Mouse (Mus musculus) A20 (cell line): Measurements from ENCODE around the gene F11.

Experiments used
- DNase-seq: peaks from one replicate; pipeline ENCODE4 v3.0.0-alpha.2; 2011; ENCODE audit warnings: low read depth, low spot score

Gene F11

DNA sequence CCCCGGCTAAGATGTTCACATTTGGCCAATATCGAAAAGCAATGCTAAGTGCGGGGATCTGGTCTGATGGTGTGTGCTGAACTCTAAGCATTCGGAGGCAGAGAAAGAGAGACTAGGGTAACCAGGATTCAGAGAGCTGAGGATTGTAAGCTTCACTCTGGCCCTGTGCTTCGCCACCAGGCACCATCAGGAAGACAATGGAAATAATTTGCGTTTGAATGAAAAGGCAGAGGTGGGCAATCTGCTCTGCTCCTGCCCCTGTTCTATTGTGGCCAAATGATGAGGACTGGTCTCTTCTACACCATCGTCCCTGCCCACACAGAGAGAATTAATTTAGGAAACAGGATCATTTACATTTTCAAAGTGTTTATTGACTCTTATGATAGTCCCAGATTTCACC, 15.5 kb downstream of the F11 start:
- no peak for DNase-seq

DNA sequence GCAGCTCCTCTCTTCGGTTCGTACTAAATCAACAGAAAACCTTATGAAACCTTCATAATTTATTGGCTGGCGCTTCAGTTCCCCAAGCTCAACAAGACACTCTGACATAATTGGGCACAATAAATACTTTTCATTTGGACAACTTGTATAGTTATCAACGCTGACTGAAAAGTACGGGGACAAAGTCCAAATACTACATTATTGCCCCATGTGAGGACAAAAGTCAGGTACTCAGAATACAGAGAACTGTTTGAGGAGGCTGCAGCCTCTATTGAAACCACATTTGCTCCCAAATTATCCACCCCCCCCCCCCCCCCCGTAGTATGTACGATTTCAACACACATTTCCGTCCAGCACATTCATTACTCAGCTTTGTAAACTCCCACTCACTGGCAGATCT, 22.5 kb downstream of the F11 start:
- no peak for DNase-seq

DNA sequence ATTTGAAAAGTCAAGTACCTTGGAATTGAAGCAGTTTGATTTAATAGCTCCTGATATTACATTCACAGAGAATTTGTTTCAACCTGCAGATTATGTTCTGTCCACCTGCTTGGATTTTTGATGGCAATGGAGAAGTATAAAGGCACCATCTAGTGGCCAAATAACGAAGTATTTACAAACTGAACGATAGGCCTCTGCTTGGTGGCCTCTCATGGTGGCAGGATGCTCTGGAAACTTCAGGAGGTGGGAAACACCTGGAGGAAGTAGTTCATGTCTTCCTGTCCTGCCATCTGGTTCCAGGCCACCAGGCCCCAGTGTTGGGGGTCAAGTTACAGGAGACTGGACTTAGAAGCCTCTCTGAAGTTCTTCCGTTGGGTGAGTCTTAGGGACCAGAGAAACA, 23.5 kb downstream of the F11 start:
- DNase-seq, result peak; percentile 15

DNA sequence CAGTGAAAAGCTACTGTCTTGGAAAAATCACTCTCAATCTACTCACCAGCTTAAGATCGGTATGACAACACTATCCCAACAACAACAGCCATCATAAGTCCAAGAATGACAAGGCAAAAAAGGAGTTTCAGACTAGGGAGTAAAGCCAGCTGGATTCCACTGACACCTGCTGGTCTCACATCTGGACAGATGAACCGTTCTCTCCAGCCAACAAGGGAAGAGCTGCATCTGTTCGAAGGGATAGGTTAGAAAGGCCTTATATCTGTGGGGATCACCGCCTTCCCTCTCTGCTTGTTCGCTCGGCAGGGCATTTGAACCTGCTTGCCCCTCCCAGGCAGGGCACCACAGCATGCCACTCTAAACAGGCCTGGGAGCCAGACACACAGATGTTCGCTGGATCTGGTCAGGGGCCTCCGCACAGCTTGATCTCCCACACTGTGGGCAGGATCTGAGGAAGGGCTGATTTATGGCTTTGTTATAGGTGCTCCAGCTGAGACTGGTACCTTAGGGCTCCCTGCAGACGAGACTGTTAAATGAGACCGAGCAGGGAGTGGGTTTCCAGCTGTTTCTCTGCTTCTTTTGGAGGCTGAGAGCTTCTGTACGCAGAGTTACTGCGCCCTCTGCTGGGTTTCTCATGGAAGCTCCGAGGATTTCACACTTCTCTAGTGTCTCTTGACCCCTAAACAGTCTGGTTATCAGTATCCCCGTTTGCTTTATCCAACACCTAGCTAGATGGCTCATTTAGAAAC, 25.5 kb downstream of the F11 start:
- DNase-seq, result peak; percentile 28

DNA sequence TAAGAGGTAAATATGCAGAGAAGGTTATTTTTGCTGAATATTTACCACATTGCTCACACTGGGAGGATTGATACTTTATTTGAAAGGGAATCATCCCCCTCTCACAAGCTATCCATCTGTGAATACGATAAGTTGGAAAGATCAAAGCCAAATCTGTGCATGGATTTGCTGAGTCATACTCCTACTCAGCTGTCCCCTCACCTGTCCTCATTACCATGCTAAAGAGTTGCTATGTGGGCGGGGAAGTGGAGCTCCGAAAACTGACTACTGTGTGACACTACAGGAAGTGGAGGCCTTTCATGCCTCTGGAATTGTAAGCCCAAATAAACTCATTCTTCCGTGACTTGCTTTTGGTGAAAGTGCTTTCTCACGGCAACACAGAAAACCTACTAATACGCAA, 26.6 kb downstream of the F11 start:
- no peak for DNase-seq

DNA sequence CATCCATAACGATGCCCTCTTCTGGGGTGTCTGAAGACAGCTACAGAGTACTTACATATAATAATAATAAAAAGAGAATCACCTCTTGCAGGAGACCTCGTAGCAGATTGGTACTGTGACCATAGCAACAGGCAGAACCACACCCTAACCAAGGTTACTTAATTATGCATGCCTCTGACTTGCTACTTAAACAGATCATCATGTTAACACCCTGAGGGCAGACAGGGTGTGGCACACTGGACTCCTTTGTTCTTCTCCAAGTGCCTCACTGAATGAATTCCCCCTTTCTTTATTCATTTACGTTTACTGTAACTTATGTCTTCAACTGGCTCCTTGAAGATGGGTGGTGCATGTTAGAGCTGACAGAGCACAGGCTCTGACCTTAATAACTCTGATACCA, 28.6 kb downstream of the F11 start:
- DNase-seq, result no peak

DNA sequence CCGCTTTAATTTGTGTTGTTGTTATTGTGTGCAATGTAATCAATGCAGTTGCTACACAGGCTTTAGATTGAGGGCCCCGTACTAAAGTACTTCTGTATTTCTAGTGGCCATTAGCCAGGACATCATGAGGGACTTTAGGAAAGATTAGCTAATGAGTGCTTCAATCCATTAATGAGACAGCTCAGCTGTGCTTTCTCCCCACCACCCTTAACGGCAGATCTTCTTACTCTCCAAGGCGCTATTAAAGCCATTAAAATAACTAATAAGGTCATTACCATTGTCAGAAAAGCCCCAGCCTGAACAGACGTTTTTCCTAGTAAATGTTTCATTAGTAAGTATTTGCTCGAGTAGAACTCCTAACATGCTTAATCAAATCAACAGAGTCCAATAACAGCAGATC, 59.4 kb downstream of the F11 start:
- DNase-seq, result no peak

DNA sequence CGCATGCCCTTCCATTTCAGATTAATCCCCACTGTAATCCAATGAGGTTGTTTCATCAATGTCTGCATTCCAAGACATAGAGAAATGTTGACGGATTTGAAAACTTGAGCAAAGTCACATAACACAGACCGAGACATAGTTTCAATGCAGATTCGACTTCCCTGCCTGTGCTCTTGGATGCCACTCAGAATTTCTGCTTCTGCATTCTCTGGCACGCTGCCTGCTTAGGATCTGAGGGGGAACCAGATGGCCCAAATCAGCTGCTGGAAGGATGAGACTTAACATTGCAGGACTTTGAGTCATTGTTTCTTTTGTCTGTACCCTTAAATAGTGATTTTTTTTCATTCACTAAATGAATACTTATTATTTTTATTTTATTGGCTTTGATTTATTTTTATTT, 60.2 kb downstream of the F11 start:
- no peak for DNase-seq

GRCm38 (mm10) chr8:45197294-45197693, 64.5 kb downstream of the F11 start:
- DNase-seq, result no peak

GRCm38 (mm10) chr8:45195954-45196526, 65.8 kb downstream of the F11 start:
- DNase-seq, result no peak
